Mouse (Mus musculus): ENCODE measurements around the gene Rpap3.

DNA sequence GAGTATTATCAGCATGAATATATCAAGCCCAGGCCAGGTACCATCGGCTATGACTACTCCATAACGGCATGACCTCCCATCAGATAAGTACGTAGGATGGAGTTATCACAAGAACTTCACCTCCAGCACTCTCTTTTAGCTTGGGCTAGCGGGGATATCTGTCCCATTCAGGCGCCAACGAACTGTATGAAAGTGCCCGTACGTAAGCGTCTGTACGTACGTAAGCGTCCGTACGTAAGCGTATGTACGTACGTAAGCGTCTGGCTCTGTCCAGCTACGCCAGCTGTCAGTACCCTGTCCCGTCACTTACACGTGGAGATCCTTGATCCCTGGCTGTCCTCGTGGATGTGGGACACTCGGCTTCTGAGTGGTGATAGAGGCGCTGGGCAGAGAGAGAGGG, 41.1 kb upstream of the Rpap3 start:
- TF ChIP-seq ZC3H11A (IDR thresholded peaks at IDR 0.05; ENCODE audit: borderline replicate concordance, low read depth, low read length) (no peak), HCFC1 (IDR thresholded peaks at IDR 0.05; ENCODE audit: borderline replicate concordance, insufficient read depth, low read length) (no peak)

All from ES-E14 (cell line).